8 mouse cellular contexts compared by ENCODE assay signal in the genomic region with DNA sequence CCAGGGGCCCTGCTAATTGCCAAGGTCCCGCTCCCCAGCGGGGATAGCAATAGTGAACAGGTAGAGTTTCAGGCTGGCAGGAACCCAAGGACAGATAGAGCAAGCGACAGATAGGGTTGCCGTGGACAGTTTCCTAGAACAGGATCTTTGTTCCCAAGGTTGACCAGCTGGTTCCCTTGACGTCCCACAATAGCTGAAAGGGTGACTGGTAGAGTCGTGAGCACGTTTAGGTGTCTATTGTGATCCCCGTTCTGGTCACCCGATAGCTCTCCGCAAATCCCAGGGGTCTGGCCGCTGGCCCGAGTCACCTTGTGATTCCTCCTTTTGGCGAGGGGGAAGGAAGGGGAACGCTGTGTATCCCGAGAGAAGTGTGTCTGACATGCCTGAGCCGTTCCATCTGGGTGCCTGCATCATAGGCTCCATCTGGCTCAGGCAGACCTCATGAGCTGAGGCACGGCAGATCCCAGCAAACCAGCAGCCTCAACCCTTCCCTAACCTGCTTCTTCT. TPM values are rescaled to one million over a fixed set of nuclear protein-coding genes. Genes with fewer than 3 reads are reported as not detected.
DNase-seq lines count a peak whose midpoint lies in the region; ATAC-seq and TF ChIP-seq lines count a peak whose summit lies in the region.

No protein-coding gene starts in this region.

- 65% methylated on average over 17 of the region's 17 CpGs for WGBS in forebrain, embryonic 16.5 days
- 73% methylated on average over 17 of the region's 17 CpGs for WGBS in forebrain, embryonic 12.5 days
- WGBS in embryonic facial prominence, embryonic 14.5 days = 46% methylated on average over 13 of the region's 17 CpGs
- WGBS in intestine, postnatal 0 days = 53% methylated on average over 17 of the region's 17 CpGs
- 61% methylated on average over 17 of the region's 17 CpGs for WGBS in liver, embryonic 12.5 days (ENCODE audit: insufficient replicate concordance)

- H3K4me3 ChIP-seq in forebrain, embryonic 16.5 days (replicated peaks; ENCODE audit: low read length) = no peak overlapping the region
- H3K4me3 ChIP-seq in forebrain, embryonic 12.5 days (replicated peaks) = no peak overlapping the region
- H3K4me3 ChIP-seq in ES-Bruce4 (ENCODE audit: low read depth, low read length) = peak overlapping the region; percentile 24
- H3K4me3 ChIP-seq in embryonic facial prominence, embryonic 14.5 days (ENCODE audit: low read depth, low read length) = no peak overlapping the region
- H3K4me3 ChIP-seq in intestine, postnatal 0 days (ENCODE audit: low read depth, low read length) = no peak overlapping the region
- H3K4me3 ChIP-seq in liver, embryonic 12.5 days = no peak overlapping the region

- TF ChIP-seq POLR2A in ES-Bruce4 (IDR thresholded peaks at IDR 0.05; ENCODE audit: insufficient read depth, low read length) = no peak

- TF ChIP-seq CTCF in ES-Bruce4 (IDR thresholded peaks at IDR 0.05; ENCODE audit: low read depth, low read length) = no peak
- TF ChIP-seq CTCF in intestine, postnatal 0 days (IDR thresholded peaks at IDR 0.05; ENCODE audit: low read depth) = no peak

- 0 out of 2 replicates have a peak, but pooled peaks have one; percentile 45 for ATAC-seq in forebrain, embryonic 16.5 days
- ATAC-seq in forebrain, embryonic 12.5 days (ENCODE audit: low FRiP score) = no peak
- ATAC-seq in embryonic facial prominence, embryonic 14.5 days (ENCODE audit: low read depth) = peak; percentile 69
- no peak for ATAC-seq in intestine, postnatal 0 days
- no peak for ATAC-seq in liver, embryonic 12.5 days
- ATAC-seq in inflammation-experienced regulatory T-cells, adult 6 months = no peak

- H3K9me3 ChIP-seq in forebrain, embryonic 16.5 days (ENCODE audit: control insufficient read depth, low read length) = 0 out of 2 replicates have a peak, but pooled peaks cover 5% of the 10 kb centered on the region
- 0 out of 2 replicates have a peak, but pooled peaks cover 3% of the 10 kb centered on the region for H3K9me3 ChIP-seq in forebrain, embryonic 12.5 days
- 0 out of 2 replicates have a peak, but pooled peaks cover 2% of the 10 kb centered on the region for H3K9me3 ChIP-seq in ES-Bruce4 (replicated peaks; ENCODE audit: control insufficient read depth, insufficient read depth, low read length, poor library complexity, severe bottlenecking)
- H3K9me3 ChIP-seq in embryonic facial prominence, embryonic 14.5 days (ENCODE audit: control insufficient read depth, low read length) = no peaks in the 10 kb centered on the region
- H3K9me3 ChIP-seq in intestine, postnatal 0 days (ENCODE audit: control insufficient read depth) = no peaks in the 10 kb centered on the region
- peaks cover 10% of the 10 kb centered on the region for H3K9me3 ChIP-seq in liver, embryonic 12.5 days (replicated peaks)

- H3K9ac ChIP-seq in forebrain, embryonic 16.5 days (replicated peaks; ENCODE audit: low read depth, low read length) = no peak overlapping the region
- H3K9ac ChIP-seq in forebrain, embryonic 12.5 days = no peak overlapping the region
- H3K9ac ChIP-seq in ES-Bruce4 (ENCODE audit: low read depth, poor library complexity, severe bottlenecking) = peak overlapping the region; percentile 19
- H3K9ac ChIP-seq in embryonic facial prominence, embryonic 14.5 days (ENCODE audit: low read depth, low read length) = no peak overlapping the region
- no peak overlapping the region for H3K9ac ChIP-seq in intestine, postnatal 0 days (ENCODE audit: low read depth, low read length)
- no peak overlapping the region for H3K9ac ChIP-seq in liver, embryonic 12.5 days

- no peak overlapping the region for H3K4me2 ChIP-seq in forebrain, embryonic 16.5 days (ENCODE audit: low read length)
- no peak overlapping the region for H3K4me2 ChIP-seq in forebrain, embryonic 12.5 days
- peak overlapping the region; percentile 8; the same call in 1 of the 2 replicates for H3K4me2 ChIP-seq in embryonic facial prominence, embryonic 14.5 days (ENCODE audit: low read depth, low read length)
- peak overlapping the region; percentile 40; the same call in 1 of the 2 replicates for H3K4me2 ChIP-seq in intestine, postnatal 0 days (replicated peaks; ENCODE audit: low read depth)
- no peak overlapping the region for H3K4me2 ChIP-seq in liver, embryonic 12.5 days

- no peaks in the 10 kb centered on the region for H3K27me3 ChIP-seq in forebrain, embryonic 16.5 days (replicated peaks; ENCODE audit: control insufficient read depth, insufficient read depth, low read length)
- H3K27me3 ChIP-seq in forebrain, embryonic 12.5 days = no peaks in the 10 kb centered on the region
- H3K27me3 ChIP-seq in ES-Bruce4 (ENCODE audit: control insufficient read depth, insufficient read depth, low read length, poor library complexity, severe bottlenecking) = no peaks in the 10 kb centered on the region
- H3K27me3 ChIP-seq in embryonic facial prominence, embryonic 14.5 days (replicated peaks; ENCODE audit: control insufficient read depth, insufficient read depth, low read length) = no peaks in the 10 kb centered on the region
- no peaks in the 10 kb centered on the region for H3K27me3 ChIP-seq in intestine, postnatal 0 days (replicated peaks; ENCODE audit: control insufficient read depth, insufficient read depth, low read length)
- peaks cover 34% of the 10 kb centered on the region for H3K27me3 ChIP-seq in liver, embryonic 12.5 days (replicated peaks)

- TF ChIP-seq EP300 in ES-Bruce4 (IDR thresholded peaks at IDR 0.05; ENCODE audit: insufficient read depth, low read depth, low read length) = no peak

- peaks cover 12% of the 10 kb centered on the region for H3K4me1 ChIP-seq in forebrain, embryonic 16.5 days (replicated peaks; ENCODE audit: control insufficient read depth, insufficient read depth, low read length)
- H3K4me1 ChIP-seq in forebrain, embryonic 12.5 days = peaks cover 11% of the 10 kb centered on the region
- H3K4me1 ChIP-seq in ES-Bruce4 (ENCODE audit: control insufficient read depth, insufficient read depth, low read length) = peaks cover 9% of the 10 kb centered on the region
- H3K4me1 ChIP-seq in embryonic facial prominence, embryonic 14.5 days (ENCODE audit: control insufficient read depth, insufficient read depth, low read length) = peaks cover 28% of the 10 kb centered on the region
- H3K4me1 ChIP-seq in intestine, postnatal 0 days (replicated peaks; ENCODE audit: control insufficient read depth, insufficient read depth, low read length) = peaks cover 24% of the 10 kb centered on the region
- H3K4me1 ChIP-seq in liver, embryonic 12.5 days = peaks cover 15% of the 10 kb centered on the region

- DNase-seq in embryonic facial prominence, embryonic 14.5 days (ENCODE audit: low spot score) = peak; percentile 47
- DNase-seq in retina, postnatal 1 day = no peak

- H3K36me3 ChIP-seq in forebrain, embryonic 16.5 days (ENCODE audit: control insufficient read depth, insufficient read depth) = no peaks in the 10 kb centered on the region
- H3K36me3 ChIP-seq in forebrain, embryonic 12.5 days (replicated peaks) = no peaks in the 10 kb centered on the region
- H3K36me3 ChIP-seq in ES-Bruce4 (ENCODE audit: control insufficient read depth, insufficient read depth, low read length, poor library complexity, severe bottlenecking) = no peaks in the 10 kb centered on the region
- no peaks in the 10 kb centered on the region for H3K36me3 ChIP-seq in embryonic facial prominence, embryonic 14.5 days (ENCODE audit: control insufficient read depth, insufficient read depth, low read length)
- no peaks in the 10 kb centered on the region for H3K36me3 ChIP-seq in intestine, postnatal 0 days (ENCODE audit: control insufficient read depth, insufficient read depth)
- no peaks in the 10 kb centered on the region for H3K36me3 ChIP-seq in liver, embryonic 12.5 days

- H3K27ac ChIP-seq in forebrain, embryonic 16.5 days (ENCODE audit: low read length) = no peak overlapping the region
- H3K27ac ChIP-seq in forebrain, embryonic 12.5 days = no peak overlapping the region
- H3K27ac ChIP-seq in ES-Bruce4 (ENCODE audit: insufficient read depth, low read length) = no peak overlapping the region
- H3K27ac ChIP-seq in embryonic facial prominence, embryonic 14.5 days (replicated peaks; ENCODE audit: low read depth, low read length) = 0 out of 2 replicates have a peak overlapping the region, but pooled peaks have one; percentile 65
- H3K27ac ChIP-seq in intestine, postnatal 0 days (ENCODE audit: low read depth, low read length) = peak overlapping the region; percentile 62
- no peak overlapping the region for H3K27ac ChIP-seq in liver, embryonic 12.5 days

RNA-seq across cellular contexts. Expression of gene Atp2a2, which starts 8.7 kb away (rescaled TPM):
- polyA plus RNA-seq in forebrain, embryonic 16.5 days (2015; fragmentation: Nextera tagmentation; extraction: Ambion mirVana) = 39.6 and 42.8 TPM in 2 replicates
- polyA plus RNA-seq in forebrain, embryonic 12.5 days (2016; fragmentation: Nextera tagmentation; extraction: Ambion mirVana) = 57.9 and 61.2 TPM in 2 replicates
- polyA plus RNA-seq in ES-Bruce4 (2011; ENCODE audit: insufficient read depth, insufficient read length, low read depth, missing spikeins) = 165 and 177 TPM in 2 replicates
- polyA plus RNA-seq in embryonic facial prominence, embryonic 14.5 days (2014; fragmentation: Nextera tagmentation; extraction: Ambion mirVana) = 47.6 and 52.6 TPM in 2 replicates
- 26.1 and 27.3 TPM in 2 replicates for polyA plus RNA-seq in intestine, postnatal 0 days (2015; fragmentation: Nextera tagmentation; extraction: Ambion mirVana)
- 44.2 and 45.7 TPM in 2 replicates for polyA plus RNA-seq in liver, embryonic 12.5 days (2016; fragmentation: Nextera tagmentation; extraction: Ambion mirVana)
- polyA plus RNA-seq in inflammation-experienced regulatory T-cells, adult 6 months (2017; shearing (Covaris generic)) = 10 to 100 TPM; 12.5 to 16.2 (median 13.1) TPM

Comparison
In these comparisons a context has a peak if more than half of its experiments do, and no peak if none do; other contexts are left out.
1. ATAC-seq: peak in forebrain, embryonic 16.5 days (single experiment) and embryonic facial prominence, embryonic 14.5 days (single experiment); none in forebrain, embryonic 12.5 days (single experiment), intestine, postnatal 0 days (single experiment), liver, embryonic 12.5 days (single experiment) and inflammation-experienced regulatory T-cells, adult 6 months (single experiment).
2. H3K27ac ChIP-seq: peak in embryonic facial prominence, embryonic 14.5 days (single experiment) and intestine, postnatal 0 days (single experiment); none in forebrain, embryonic 16.5 days (single experiment), forebrain, embryonic 12.5 days (single experiment), ES-Bruce4 (single experiment) and liver, embryonic 12.5 days (single experiment).
3. H3K4me2 ChIP-seq: peak in embryonic facial prominence, embryonic 14.5 days (single experiment) and intestine, postnatal 0 days (single experiment); none in forebrain, embryonic 16.5 days (single experiment), forebrain, embryonic 12.5 days (single experiment) and liver, embryonic 12.5 days (single experiment).